Mouse (Mus musculus): ENCODE results near the gene AC141477.1.

Gene AC141477.1

DNA sequence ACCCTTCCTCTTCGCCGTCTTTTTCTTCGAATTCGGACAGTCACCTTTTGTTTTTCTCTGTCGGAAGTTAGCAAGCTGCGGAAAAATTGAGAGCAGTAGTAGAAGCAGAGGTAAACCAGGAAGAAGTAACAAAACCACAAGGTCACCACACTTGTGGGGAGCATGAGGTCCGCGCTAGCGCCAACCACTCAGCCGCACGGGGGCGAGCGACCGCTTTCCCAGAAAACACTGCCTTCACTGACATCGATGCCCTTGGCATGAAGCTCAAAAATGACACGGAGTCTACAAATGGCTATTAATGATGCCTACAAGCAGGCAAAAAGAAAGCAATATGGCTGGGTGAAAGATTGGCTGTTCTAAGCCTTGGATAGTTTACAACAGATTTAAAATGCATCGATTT, at the start of gene AC141477.1:
Gene AC141477.1, minus strand, starts transcription at position 164 of the 400 bp plus-strand sequence.
- in situ Hi-C loops (cut with MboI, MseI): no loop called here

DNA sequence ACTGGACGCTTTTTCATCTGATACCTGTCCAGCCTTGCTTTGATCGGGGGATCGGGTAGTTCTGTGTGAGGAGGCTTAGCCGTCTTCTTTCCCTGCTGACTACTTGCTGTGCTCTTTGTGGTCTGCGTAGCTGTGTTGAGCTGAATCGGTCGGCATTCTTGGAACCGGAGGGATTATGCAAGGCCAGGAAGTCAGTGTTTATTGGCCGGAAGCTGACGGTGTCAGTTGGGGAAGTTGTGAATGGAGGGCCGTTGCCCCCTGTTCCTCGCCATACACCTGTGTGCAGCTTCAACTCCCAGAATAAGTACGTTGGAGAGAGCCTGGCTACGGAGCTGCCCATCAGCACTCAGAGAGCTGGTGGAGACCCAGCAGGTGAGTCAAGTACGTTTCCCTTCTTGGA, 49.0 kb upstream of the AC141477.1 start:
- in situ Hi-C loops (cut with MboI, MseI): no loop called here

DNA sequence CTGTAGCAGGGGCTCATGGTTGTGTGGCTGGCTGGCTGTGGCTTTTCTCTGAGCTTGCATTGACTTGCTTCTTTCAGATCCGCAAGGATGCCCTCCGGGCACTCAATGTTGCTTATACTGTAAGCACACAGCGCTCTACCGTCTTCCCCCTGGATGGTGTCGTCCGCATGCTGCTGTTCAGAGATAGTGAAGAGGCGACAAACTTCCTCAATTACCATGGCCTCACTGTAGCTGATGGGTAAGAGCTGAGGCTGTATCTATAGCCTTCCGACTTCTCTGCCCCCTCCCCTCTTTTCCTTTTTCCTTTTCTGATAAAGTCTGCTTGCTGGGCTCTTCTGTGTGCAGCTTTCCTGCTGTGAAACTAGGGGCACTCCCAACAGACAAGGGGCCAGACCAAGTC, 48.0 kb upstream of the AC141477.1 start:
- in situ Hi-C loops (cut with MboI, MseI): no loop called here

DNA sequence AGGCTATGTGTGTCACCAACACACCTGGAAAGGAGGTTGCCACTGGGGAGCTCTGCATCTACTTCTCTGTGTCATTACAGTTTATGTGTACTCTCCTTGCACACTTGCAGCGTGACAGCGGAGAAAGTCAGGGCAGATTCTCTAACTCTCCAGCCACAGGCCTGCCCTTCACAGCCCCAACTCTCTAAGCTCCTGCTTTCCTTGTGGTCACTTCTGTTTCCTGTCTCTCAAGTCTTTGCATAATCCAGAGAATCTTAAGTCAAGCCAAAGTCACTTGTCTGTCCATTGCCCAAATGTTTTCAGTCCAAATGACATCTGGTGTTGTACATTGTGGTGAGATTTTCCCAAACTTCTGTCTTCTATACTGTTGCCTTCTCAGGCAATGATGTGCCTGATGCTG, 46.1 kb upstream of the AC141477.1 start:
- in situ Hi-C loops (cut with MboI, MseI): no loop called here

DNA sequence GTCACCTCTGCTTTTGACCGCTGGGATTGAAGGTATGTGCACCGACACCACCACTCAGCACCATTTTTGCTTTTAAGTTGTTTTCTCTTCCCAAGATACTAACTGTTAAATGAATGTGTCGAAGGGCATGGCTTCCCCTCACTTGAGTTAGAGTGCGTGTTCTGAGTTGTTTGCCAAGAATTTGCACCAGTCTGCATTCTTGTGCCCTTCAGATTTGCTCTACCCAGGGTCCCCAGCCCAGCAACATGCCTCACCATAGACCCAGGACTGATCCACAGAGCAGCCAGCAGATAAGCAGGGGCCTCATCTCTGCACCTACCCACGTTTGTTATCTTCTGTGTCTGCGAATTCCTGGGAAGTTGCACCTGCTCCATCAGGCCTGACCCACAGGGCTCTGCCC, 41.2 kb upstream of the AC141477.1 start:
- in situ Hi-C loops (cut with MboI, MseI): no loop called here

DNA sequence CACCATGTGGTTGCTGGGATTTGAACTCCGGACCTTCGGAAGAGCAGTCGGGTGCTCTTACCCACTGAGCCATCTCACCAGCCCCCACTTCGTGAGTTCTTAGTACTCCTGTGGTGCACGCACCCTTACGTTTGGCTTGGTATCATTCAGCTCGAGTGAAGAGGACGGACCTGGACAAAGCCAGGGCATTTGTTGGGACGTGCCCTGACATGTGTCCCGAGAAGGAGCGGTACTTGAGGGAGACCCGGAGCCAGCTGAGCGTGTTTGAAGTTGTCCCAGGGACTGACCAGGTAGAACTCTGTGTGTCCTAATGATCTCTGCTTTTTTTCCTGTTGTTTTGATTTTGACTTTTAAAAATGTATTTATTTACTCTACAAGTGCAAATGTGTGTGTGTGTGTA, 40.6 kb upstream of the AC141477.1 start:
- in situ Hi-C loops (cut with MboI, MseI): no loop called here

DNA sequence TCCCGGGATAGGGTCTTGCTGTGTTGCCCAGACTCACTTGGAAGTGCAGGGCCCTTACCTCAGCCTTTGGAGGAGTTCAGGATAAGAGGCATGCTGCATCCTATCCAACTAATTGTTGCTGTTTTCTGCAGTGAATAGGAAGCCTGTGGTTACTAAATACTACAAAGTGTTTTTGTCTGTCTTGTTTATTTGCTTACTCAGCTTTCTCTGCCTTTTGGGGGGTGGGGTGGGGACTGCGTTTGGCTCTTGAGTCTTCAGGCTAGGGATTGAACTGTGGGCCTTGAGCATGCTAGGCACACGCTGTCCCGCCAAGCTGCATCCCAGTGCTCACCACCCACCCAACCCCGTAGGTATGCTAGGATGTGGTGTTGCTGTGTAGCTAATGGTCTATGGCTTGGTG, 33.5 kb upstream of the AC141477.1 start:
- in situ Hi-C loops (cut with MboI, MseI): loop anchor here (5.0 kb wide), 1 partner anchor 259 kb away; no protein-coding TSS in a partner anchor

DNA sequence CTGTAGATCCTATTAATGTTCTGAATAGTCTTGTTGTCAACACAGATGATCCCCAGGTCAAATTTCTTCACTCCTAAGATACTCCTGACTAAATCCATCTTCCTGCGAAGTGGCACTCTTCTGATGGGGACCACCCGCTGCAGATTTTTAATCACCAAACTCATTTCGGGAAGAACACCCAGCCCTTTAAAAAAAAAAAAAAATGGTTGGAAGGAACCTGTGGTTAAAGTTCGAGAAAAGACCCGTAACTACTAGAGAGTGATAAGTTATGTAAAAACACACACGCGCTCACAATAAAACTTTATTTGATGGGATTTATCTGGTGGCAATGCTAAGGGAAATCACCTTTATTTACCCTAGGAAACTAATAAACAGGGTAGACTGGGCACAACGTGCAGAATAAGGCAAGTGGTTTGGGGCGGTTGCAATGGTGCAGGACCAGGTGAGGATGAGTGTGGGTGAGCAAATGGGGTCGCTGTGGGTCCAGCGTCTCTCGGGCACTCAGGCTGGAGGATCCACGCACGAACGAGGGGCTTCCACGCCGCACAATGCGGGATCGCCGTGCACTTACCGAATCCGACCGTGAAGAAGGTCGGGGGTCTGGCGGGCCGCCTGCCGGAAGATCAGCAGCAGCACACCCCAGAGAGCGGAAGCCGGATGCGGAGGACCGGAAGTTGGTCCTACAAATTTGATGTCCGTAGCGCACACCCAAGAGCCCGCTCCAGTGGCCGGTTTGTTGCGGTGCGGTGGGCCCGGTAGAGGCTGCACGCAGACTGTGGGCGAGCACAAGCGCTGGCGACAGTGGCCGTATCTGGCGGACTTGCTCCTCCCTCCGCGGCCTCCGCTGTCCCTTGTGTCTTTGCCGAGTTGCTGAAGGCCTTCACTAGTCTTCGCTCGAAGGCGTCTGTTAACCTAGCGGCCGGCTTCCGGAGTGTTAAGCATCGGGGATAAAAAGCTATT, 28.2 kb upstream of the AC141477.1 start, which contains the start of the genes Mcm3ap and Ybey:
Gene Mcm3ap, plus strand, starts transcription at position 725 of the 960 bp plus-strand sequence.
Gene Ybey, minus strand, starts transcription at position 912 of the 960 bp plus-strand sequence.
- in situ Hi-C loops (cut with MboI, MseI): no loop called here

DNA sequence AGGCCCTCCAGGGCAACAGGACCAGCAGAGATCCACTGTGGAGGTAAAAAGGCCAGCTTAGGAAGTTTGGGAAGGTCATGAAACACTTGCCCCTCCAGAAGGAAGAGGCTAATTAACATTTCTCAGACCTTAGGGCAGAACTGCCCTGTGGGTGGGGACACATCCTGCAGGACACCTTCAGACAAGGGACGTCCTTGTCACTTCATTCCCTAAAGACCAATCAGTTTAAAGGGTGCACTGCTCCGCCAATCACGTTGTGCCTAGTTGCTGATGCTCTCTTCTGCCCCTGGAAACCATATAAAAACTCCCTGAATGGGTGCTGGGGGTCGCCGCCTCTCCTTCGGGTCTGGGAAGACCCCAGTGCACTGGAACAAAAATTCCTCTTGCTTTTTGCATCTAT, 22.5 kb upstream of the AC141477.1 start:
- in situ Hi-C loops (cut with MboI, MseI): no loop called here

DNA sequence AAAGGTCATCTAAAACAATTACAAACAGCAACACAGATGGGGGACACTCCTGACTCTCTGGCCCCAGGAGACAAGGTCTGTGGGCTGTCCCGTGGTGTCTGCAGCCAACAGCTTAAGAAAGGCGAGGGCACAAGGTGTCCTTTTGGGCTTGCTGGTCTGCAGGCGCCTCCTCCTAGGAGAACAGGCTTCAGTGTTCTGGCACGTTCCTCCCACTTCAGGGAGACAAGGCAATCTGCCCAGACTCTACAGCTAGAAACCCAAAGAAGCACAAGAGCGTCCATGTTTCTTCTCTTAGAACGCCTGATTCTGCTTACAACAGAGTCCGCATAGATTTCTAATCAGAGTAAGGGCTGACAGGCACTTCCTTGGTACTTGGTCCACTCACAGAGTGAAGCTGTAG, 22.1 kb upstream of the AC141477.1 start:
- in situ Hi-C loops (cut with MboI, MseI): no loop called here

DNA sequence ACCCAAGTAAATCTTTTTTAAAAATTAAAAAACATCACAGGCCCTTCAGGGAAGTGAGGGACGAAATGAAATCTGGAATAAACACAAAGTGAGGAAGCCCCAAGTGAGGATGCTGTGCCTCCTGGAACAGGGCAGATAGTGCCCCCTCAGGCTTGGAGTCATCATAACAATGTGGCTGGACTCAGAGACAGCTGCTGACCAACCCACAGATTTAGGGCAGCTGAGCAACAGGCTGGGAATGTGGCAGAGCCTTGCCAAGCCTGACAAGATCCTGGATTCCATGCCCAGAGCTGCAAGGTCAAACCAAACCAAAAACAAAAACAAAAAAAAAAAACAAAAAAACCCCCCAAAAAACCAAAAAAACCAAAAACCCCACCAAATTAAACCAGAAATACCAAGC, 21.0 kb upstream of the AC141477.1 start:
- in situ Hi-C loops (cut with MboI, MseI): no loop called here

DNA sequence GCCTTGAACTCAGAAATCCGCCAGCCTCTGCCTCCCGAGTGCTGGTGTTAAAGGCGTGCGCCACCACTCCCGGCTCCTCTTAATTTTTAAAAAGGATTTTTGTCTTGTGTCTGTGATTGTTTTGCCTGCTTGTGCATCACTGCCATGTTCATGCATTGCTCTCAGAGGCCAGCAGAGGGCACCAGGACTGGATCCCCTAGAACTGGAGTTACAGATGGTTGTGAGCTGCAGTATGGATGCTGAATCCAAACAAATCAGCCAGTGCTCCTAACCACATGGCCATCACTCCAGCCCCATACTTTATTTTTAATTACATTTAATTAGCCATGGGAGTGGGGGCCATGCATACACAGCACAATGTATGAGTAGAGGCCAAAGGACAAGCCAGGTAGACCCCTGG, 15.0 kb upstream of the AC141477.1 start:
- in situ Hi-C loops (cut with MboI, MseI): no loop called here

DNA sequence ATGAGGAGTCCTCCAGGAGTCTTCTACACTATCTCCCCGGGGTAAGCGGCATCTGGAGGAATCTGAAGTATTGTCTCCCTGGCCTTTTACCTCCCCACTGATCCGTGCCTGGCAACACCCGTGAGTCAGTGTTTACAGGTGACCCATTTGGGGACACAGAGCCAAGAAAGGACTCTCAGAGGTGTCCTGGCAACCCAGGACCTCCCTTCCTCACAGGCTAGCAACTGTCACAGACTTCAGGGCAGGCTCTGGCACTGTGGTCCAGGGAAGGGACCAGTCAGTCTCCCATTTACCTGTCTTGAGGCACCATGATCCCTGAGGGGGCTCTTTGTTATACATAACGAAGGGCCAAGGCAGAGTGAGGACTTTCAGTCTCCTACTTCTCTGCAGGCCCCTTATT, 8.6 kb upstream of the AC141477.1 start, which contains the start of gene 2610028H24Rik:
Gene 2610028H24Rik, plus strand, starts transcription at position 231 of the 400 bp plus-strand sequence.
- in situ Hi-C loops (cut with MboI, MseI): no loop called here

DNA sequence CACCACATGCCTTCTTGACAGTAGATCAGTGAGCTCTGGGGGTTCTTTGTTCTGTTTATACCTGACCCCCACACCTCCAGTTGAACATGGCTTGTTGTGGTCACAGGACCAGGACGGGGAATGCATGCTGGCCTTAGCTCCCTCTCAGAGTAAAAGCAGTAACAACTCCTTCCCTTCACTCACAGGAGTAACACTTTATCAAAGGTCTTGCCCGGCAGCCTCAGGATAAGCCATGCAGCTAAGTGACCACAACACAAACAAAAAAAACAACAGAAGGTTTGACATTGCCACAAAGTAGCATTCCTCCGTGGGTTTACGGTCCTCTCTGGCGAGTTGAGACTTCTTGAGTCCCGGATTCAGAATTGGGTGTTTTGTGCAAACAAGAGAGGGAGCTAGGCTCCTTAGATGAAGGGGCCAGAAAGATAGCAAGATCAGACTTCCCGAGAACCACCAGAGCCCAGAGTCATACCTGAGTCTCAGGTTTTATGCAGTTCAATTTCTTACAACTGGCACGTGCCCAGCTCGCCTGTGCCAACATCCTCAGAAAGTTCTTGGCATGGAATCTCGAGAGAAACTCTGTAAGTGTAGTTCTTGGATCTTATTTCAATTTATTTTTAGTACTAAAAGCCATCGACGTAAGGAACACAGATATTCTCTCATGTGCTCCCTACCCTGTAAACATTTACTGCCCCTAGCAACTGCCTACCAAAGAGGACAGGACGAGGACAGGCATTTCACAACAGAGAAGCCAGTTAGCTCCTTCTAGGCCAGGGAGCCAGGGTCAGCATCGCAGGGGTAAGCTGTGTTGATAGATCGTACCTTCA, 7.4 kb upstream of the AC141477.1 start:
- in situ Hi-C loops (cut with MboI, MseI): no loop called here

DNA sequence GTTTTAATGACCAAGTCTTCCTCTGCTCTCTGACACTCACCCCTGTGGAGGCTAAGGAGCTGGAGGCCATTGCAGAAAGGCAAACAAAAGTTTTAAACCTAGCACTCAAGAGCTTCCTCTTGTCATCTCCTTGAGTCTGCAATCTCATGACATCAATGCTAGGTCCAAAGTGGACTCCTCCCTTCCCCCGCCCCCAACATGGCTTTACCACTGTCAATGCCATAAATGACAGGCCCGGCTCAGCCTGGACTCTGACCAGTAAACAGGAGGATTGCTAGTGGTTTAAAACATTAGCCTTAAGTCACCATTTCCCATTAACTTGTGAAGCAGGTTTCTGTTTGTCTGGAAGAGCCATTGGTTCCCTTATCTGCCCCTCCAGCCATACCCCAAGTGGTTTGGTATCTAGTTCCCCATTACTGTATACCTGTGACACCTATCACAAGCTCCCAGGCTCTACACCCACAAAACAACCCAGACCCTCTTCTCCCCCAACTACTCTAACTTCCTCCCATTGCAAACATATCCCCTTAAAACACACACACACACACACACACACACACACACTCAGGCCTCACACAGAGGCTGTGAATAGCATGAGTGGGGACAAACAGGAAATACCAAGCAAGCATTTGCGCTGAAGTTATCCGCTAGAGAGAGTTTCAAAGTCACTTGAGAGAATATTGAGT, 5.9 kb upstream of the AC141477.1 start:
- in situ Hi-C loops (cut with MboI, MseI): no loop called here

DNA sequence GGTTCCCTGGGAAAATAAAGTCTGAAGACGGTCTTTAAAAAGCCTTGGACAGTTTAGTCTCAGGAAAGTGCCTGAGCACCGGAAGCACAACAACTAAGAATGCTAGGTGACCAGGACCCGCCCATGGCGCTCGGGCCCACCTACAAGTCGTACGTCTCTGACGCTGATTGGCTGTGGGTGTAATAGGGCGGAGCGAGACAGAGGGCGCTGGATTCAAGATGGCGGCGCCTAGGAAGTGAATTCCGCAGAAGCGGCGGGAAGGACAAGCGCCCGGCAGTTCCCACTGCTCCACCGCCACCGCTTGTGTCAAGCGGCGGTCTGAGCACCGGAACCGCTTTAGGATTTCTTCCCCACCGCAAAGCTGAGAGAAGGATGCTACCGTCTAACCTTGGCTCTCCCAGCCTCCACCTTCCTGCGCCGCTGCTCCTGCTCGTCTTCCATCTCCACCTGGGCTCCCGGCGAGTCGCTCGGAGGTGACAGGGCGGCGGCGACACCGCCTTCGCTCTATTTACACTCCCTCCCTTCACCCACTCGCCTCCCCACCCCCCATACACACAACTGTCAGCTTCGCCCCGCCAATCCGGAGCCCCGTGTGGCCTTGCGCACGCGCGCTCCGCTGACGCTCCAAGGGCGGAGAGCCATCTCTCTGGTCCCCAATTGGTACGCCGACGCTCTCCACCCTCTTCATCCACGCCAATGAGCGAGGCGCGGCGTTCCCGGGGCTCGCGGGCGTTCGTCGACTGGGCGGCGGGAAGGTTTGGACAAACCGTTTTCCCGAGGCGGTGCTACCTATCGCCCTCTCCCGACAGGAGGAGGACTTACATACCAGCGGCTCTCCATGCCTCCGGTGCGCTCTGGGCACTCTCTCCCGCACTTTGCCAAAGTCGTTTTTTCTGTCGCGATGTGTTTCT, 2.2 kb upstream of the AC141477.1 start, which contains the start of gene Pcnt:
Gene Pcnt, minus strand, starts transcription at position 609 of the 911 bp plus-strand sequence.
- in situ Hi-C loops (cut with MboI, MseI): no loop called here

DNA sequence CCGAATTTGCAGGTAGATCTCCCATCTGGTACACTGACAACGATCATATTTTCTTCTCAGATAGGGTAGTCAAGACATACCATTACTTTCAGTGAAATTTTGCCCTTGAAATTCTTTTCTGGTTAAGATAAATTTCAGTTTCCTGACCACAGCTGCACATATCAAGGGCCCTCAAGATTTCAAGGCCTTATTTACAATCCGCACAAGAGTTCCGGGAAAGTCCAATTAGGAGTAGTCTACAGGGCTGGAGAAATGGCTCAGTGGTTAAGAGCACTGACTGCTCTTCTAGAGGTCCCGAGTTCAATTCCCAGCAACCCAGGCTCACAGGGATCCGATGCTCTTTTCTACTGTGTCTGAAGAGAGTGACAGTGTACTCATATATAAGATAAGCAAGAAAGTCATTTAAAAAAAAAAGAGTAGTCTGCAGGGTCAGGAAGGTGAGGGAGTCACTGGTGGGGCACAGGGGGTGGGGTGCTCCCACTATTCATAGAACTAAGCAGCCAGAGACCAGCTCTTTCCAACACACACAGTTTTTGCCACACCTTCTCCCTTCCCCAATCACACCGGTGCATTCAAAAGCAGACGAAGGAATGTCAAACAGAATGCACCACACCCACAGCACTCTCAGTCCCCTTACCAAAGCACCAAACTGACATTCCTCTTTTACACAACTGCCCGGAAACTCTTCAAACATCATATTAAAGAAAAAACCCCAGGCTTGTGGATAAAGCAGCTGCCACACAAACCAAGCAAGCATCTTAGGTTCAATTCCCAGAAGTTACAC, 945 bp downstream of the AC141477.1 start:
- in situ Hi-C loops (cut with MboI, MseI): no loop called here

DNA sequence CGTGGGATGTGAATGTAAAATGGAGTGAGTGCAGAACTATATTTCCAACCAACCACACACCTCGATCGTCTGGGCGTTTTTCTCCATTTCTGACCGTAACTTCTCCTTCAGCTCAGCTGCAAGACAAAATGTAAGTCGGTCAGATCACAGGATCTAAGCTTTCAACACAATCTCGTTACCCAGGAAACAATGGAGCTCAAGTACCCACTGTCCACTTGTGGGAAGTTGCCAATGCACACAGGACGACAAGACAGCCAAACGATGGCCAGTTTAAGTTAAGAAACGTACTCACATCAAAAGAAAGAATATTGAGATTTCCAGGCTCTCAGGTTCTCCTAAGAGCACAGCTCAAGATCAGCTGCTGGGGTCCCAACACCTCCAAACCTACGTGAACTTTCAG, 6.3 kb downstream of the AC141477.1 start:
- in situ Hi-C loops (cut with MboI, MseI): loop anchor here (5.0 kb wide), 1 partner anchor 103 kb away; no protein-coding TSS in a partner anchor

DNA sequence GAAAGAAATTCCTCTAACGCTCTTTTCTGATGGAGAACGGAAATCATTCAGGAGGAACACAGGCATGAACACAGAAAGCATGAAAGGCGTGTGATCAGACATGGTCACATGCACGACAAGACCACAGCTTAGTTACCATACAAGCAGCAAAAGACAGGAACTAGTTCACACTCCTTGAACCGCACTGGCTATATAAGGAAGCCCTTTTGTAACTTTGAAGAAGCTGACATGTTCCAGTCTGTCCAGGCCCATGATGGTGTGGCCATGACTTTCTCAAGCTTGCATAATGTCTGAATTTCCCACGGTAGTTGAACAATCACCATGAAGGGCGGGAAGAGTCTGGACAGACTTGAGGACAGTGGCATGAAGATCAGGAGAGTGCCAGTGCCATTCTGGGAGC, 14.6 kb downstream of the AC141477.1 start:
- in situ Hi-C loops (cut with MboI, MseI): no loop called here

DNA sequence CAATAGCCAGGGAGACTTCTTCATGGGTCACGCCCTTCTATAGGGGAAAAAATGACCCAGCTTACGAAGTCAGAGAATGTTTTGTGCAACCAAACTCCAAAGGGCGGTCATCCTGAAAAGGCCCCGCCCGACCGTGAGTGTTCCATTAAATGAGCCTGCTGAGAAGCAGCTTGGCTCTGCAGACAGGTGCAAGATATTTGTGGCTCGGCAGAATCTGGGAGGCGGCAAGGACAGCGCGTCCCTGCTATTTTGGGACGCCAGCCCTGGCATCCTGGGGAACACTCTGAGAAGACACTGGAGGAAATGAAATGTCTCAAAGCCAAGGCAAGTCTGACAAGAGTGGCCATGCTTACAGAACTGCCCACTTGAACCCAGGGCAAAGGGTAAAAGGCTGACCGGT, 23.4 kb downstream of the AC141477.1 start:
- in situ Hi-C loops (cut with MboI, MseI): no loop called here
